Mouse (Mus musculus) testis, postnatal 10 days (tissue): ENCODE measurements at regions not wholly inside any gene's neighbourhood (a gene's known extent, or its start where the extent isn't known, plus 50 kb on each side); places are given as distances from the start of the nearest gene placed in this dataset.

ENCODE experiments used
- DNase-seq: peaks from one replicate; pipeline ENCODE4 v3.0.0; 2021; ENCODE audit warnings: low spot score

DNA sequence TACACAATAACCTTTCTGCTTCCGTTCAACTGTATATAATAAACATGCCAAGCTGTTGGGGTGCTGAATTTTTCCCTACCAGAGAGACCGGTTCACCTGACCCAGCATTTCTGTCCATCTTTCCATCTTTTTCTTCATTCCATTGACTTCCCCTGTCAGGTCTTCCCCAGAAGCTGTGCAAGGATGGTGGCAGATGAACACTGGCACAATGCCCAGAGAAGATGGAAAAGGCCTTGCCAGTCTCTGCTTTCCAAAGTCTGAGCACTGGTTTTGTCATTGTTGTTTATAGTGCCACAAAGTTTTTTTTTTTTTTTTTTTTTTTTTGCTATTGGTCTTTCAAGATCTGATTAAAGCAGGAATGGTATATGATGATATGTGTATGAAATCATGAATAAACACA, 526.6 kb downstream of the Fgf9 start:
- DNase-seq, result no peak

DNA sequence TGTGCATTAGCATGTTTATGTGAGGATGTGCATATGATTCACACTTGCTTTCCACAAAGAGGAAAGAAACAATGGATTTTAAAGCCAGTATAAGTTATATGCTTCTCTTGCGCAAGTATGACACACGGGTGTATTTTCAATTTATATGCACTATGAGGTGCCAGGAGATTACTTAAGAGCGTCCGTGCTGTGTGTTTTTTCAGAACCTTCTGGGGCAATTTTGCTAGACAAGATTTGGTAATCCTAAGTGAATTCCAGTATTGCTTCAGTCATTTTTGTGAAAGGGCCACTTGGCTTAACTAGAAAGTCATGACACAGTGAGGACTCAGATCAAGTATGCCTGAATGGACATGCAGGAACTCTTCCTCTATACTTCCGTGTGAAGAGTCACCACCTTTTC, 511.5 kb downstream of the Fgf9 start:
- DNase-seq, result no peak

DNA sequence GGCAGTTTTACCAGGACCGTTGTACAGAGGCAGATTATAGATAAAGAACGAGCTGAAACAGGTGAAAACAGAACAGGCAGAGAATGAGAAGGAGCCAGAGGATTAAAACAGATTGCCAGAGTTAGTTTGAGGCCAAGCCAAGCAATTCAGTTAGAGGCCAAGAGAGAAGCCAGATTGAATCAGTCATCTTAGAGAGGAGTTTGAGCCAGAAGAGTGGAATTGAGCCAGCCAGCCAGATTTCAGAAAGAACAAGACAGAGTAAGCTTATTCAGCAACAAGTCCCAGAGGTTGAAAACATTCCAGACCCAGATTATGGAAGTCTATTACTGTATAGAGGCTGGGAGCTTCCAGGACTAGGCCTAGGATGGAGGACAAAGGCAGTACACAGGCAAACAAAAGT, 499.7 kb downstream of the Fgf9 start:
- no peak for DNase-seq

DNA sequence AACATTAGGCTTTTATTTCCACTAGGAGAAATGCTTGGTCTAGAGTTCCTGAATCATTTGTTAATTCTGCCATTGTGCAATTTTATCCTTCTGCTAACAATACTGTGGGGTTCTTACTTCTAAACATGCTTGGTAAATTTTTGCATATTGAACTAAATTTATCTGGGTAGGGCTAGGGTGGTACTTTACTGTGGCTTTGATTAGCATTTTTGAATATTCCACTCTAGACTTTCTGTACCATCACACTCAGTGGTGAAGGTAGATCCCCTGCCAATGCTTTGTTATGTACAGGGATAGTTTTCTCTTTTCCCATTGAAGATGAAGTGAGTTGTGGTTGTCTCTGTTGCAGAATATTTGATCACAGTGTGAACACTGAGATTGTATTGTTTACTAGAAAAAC, 497.1 kb downstream of the Fgf9 start:
- no peak for DNase-seq

DNA sequence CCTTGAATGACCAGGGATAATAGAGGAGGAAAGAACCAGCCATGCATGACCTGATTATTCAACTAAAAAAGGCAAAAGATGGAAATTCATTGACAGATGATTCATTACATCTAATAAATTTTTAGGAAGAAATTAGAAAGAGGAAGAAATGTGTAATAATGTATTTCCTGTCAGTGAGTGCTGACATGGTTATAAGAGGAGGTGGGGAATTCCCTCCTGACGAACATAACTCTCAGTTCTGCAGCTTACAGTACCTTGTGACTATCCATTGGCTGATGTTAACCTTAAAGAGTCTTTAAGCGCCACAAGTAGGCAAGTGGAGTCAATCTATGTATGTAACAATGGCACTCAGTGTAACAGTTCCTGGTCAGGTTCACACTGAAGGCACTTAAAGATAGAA, 492.7 kb downstream of the Fgf9 start:
- DNase-seq, result no peak

DNA sequence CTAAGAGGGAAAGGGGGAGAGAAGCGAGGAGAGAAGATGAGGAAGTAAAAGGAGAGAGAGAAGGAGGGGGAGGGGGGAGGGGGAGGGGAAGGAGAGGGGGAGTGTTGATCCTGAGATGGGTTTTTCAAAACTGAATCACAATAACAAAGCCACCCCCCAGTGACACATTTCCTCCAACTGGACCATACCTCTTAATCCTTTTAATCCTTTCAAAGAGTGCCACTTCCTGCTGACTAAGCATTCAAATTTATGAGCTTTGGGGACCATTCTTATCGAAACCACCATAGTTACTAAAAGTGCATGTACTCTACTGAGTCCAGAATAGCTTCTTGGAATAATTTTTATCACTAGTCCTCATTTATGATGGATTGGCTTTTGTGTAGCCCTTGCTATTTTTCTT, 480.4 kb downstream of the Fgf9 start:
- no peak for DNase-seq

DNA sequence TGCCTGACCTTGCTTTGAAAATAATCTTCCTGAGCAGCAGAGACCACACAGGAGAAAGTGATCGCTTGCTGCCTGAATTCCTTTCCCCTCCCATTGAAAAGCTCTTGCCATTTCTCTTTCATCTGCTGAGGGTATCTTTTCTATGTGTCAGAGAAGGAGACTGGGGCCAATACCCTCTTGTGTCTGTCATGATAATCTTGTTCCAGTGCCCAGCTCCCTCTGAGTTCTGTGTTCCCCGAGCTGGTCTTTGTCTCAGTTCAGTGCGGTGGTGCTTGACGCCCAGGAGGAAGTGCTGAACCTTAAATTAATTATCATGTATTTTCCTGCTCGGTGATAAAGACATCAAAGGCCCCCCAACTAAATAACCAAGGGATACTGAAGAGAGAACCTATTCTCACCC, 475.4 kb downstream of the Fgf9 start:
- no peak for DNase-seq

DNA sequence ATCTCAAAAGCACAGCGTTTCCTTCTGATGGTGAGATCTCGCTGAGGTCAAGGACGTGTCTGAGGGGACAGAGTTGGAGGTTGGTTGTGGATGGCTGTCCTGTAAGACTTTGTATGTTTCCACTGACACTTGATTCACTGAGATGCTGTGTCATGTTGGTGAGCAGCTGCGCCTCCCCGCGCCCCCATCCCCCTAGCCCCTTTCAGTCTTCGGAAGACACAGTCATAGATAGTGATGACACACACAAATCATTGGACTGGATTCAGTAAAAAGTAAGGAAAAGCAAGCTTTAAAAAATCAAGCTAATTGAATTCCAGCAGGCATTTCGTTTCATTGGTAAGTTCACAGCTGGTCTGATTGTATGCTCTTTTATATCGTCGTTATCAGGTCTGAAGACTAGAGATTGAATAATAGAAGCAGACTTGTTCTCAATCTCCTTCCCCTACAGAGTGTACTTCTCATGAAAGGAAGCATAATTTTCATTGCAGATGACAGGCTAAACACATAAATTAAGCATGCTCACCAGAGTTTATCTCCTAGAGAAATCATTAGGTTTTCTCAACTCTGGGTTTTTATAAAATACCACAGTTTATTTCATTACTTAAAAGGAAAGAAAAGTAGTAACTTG, 472.9 kb downstream of the Fgf9 start:
- DNase-seq, result no peak

DNA sequence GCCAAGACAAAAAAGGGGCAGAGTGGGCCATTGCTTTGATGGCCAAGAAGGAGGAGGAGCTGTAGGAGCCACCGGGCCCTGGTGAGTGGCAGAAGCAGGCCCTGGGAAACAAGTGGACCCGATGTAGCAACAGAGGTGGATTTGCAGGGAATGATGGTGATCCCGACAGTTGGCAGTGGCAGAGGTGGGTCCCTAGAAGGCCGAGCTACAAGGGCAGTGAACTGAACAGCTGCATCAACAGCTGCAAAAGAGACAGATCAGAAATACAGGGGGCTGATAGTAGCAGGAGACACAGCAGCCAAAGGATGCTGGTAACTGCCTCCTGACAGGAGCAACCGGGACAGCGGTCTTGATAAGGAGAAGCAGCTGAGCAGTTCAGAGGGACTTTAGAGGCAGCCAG, 467.8 kb downstream of the Fgf9 start:
- no peak for DNase-seq

DNA sequence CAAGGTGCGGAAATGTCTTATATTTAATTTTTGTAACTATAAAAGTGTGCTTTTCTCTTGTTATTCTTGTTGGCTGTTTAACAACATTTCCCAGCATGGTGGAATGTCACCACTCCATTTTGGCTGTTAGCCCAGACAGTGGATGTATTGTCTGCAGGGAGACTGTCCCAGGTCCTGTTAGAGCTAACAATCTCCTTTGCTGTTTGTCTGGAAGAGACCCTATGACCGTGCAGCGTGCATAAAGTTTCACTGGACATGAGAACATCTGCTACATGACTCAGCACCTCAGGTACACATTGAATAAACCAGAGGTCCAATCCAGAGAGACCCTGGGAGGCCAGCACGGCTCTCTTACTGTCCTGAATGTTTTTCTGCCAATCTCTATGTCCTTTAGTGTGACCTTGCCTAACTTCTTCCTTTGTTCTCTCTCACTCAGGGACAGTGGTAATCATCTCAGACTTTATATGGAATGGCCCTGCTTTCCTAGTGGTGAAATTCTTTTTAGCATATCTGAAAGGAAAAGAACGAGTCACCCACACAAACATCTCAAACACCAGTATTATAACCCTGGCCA, 450.7 kb downstream of the Fgf9 start:
- no peak for DNase-seq

DNA sequence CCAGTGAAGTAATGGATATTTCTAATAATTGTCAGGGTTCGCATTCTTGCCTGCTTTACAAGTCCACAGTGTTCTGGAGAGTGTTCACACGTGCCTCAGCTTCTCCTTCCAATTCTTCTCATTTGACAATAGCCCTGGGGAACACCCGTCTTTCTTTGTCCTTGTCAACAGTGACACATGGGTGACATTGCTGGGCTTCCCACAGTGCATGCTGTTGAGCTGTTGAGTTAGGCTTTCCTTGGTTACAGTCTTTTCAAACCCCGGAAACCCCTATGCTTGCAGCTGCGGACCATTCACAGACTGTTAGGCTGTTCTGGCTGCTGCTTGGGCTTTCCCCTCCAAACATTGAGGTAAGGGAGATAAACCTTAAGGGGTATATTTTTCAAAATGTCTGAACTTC, 450.0 kb downstream of the Fgf9 start:
- DNase-seq, result no peak

DNA sequence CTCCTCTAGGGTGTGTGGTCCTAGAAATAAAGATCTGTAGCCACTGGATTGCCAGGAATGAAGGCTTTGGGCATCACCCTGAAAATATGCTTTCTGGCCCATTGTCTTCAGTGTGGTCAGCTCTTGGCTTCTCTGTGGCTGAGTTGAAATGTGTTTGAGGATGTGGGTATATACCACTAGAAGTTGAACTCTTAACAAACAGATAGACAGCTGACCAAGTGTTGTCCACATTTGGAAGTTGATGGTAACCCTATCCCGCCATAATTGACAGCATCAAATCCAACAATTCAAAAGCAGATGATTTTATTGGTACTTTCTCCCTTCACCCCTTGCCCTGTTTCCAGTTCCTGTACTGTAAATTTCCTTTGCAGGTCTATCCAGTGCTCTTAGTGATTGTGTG, 448.7 kb downstream of the Fgf9 start:
- DNase-seq, result no peak

DNA sequence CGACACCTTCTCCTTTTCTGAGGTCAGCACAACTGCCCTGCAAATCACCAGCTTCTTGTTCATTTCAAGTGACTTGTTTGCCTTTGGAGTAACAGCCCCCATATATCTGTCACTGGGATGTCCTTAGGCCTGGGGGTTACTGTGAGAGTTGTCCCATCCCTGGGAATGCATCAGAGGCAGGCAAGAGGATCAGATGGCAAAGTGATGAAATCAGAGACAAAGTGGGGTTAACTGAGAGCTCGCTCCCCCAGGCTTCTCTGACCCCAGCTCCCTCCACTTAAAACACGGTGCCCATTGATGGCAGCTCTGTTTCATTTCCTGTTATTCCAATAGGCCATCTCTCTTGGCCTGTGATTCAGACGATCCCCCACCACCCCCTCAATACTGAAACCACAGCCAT, 446.2 kb downstream of the Fgf9 start:
- no peak for DNase-seq

DNA sequence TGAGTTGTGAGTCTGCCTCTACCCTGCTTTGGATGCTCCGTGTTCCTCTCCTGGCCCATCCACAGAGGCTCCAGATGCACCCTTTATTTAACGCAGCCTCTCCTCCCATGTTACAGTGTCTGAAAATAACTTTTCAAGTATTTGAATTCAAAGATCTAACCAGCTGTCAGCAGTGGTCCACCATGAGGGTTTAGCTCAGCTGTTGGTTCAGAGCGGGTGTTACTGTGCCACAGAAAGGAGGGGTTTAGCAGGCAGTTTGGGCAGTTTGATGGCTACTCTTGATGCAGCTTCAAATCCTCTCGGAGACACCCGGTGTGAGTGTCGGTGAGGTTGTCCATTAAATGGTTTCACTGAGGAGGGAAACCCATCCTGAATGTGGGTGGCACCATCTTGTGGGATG, 441.8 kb downstream of the Fgf9 start:
- DNase-seq, result no peak

DNA sequence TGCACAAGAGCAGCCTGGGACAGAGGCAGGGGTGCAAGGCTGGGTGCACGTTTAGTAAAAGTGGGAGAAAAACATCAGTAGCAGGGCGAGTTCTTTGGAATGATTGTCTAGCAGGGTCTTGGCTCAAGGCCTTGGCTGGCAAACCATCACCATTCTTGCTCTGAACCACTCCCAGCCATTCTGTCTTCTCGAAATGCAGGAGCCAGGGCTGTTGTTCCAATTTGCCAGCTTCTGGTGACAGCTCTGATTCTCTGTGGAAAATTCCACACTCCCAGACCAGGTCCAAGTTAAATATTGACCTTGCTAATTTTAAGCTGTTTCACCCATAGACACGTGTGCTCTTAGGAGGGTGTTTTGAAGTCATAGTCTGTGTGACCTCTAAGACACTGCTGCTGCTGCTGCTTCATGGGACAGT, 441.2 kb downstream of the Fgf9 start:
- DNase-seq, result no peak

DNA sequence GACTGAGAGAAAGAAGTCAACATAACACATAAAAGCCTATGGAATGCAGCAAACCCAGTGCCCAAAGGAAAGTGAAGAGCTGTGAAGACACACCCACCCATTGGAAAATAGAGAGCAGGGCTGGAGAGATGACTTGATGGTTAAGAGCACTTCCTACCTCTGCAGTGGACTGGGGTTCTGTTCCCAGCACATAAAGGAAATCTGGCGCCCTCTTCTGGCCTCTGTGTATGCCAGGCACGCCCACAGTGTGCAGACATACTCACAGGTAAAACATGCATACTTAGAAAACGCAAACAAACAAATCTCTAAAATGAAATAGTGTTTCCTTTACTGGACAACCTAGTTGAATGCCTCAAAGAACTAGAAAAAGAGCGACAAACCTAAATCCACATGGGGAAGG, 440.4 kb downstream of the Fgf9 start:
- DNase-seq, result no peak

DNA sequence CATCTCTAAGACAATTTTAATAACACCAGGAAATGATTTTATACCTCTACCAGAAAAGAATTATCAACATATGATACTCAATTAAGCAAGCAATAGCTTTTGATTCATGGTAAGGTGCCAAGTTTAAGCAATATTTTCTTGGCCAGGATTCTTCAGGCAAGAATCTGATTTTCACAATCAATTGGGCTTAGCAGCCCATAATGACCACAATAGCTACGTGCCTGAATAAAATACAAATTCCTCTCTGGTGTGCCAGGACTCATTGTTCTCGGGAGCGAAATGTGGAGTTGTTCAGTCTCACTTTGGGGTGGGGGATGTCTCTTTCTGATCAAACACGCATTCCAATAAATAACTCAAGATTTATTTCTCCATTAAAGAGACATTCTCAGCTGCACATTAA, 438.8 kb downstream of the Fgf9 start:
- no peak for DNase-seq

DNA sequence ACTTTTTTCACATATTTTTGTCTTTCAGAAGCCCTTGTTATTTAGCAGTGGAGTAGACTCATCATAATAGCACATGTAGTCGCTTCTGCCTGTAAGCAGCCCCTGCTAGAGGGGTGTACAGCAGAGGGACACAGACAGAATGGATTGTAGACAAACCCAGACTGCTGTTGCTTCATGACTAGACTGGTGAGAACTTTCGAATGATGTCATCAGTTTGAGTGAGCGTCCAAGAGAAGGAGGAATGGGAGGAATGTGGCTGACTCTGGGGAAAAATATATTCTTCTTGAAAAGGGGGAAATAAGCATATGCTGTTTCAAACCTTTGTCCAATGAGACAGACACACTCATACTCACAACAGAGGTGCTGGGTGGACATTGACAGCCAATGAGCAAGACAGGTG, 436.1 kb downstream of the Fgf9 start:
- DNase-seq, result no peak

DNA sequence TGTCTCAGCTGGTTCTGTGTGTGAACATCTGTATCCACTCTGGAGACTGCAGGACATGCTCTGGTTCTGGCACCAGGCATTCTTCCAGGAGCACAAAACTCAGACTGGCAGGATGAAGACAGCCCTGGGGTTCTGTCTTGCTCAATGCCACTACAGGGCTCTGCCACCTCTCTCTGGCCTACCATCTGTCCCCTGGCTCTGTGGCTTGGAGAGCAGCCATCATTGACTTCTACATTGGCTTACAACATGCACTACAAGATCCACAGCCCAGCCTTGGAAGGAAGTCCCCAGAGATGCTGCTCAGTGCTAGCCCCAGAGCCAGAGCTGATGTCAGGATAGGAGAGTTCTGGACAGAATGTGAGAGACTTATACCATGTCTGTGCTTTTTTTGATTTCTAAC, 435.5 kb downstream of the Fgf9 start:
- no peak for DNase-seq

DNA sequence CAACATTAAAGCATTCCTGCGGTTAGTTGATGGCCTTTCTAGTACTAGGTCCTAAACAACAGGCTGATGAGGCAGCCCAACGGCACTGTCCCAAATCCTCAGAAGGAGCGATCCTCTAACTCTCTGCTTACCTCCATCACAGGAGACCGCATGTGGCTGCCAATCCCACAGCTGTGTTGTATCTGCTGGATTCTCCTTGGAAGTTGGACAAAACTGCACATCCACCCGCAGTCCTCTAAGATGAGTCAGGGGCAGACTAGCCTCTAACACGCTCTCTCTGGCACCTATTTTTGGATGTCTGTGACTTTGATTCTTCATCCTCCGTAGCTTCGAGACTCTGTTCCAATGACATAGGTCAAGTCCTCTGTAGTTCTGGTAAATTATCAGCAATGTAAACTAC, 432.5 kb downstream of the Fgf9 start:
- DNase-seq, result no peak

DNA sequence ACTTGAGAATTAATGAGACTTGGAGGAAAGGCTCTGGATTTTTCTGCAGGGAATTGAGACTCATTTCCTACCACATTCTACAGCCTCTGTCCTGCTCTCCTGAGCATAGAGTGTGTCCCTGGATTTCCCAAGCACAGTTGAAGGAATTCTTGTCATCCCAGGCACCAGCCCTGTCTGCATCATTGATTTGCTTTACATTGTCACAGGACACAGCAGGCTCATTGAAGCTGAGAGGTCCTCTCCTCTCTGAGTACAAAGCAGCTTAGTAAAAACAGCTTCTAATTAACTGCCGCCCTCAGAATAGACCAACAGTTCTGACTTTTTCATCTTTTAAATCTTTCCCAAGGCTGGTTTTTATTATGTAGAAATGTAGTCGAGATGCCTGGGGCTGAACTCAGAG, 429.7 kb downstream of the Fgf9 start:
- no peak for DNase-seq

DNA sequence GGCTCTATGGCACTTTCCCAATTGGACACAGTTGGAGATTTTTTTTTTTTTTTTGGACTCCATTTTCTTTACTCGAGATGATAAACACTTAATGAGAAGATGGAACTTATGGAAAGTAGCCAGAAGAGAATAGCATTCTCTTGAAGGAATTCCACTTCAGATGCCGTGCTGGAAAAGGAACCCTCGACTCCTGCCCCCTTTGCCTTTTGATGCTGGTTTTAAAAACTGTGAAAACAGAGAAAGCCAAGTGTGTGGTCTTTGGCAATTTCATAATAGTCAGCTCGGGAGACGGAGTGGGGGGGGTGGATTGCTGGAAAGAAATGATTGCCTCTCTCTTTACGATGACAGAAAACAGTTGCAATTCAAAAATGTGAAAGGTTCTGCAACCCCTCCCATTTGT, 429.2 kb downstream of the Fgf9 start:
- DNase-seq, result no peak

DNA sequence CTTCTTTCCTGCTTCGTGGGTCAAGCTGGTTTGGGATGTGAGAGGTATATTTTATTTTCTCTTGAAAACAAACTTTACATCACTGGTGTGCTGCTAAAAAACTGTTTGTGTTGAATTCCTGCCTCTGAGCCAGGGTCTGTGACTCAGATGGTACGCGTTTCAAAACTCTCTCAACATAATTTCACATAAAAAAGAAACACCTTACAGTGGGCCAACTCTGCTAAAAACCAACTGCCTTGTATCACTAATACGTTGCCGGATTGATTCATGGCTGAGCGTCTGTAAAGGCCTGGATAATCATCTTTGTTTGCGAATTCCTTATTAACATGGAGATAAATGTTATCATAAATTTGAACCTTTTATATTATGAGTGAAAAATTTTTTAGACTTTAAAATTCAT, 428.7 kb downstream of the Fgf9 start:
- no peak for DNase-seq

DNA sequence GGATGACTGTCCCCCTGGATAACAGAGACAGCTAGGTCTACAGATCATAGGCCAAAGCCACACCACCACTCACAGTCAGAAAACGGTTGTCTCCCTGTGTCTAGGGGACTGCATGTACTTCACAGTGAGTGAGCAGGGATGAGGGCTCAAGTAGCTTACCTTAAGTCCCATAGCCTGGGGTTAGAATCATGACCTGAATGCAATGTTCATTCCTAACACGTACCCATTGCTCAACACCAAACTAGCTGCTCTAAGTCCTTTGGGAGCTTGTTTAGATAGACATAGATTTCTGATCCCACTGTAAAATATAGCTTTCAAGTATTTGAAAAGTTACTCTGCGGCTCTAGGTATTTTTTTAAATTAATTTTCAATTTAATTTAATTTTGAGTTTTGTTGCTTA, 426.6 kb downstream of the Fgf9 start:
- DNase-seq, result no peak
